ENCODE assay signal across 13 mouse cellular contexts in the genomic region with DNA sequence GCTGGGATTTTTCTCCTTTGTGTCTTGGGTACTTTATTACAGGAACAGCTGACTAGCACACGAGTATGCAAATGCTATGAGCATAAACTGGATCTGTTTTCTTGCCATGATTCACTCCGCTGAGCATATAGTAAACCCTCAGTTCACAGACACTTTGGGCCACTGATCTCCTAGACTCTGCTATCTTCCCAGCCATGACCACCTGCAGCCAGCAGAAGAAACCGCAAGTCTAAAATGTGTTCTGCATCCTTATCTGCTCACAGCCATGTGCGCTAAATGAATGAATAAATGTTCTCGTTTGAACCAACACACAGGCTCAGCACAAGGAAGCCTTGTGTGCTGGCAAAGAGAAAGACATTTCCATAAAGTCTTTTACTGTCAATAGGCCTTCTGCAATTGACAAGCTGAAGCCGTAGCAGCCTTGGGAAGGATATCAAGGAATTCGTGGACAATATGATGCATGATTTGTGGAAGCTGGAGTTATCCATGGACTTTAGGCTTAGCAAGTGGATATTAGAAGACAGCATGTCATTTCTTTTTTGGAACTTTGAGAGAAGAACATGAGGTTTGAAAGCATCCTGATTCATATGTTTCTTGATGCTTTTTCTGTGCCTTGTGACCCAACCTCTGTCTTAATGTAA.
A peak's percentile ranks its signal among the peaks of the same experiment; 100 is the strongest.
DNase-seq lines count a peak whose midpoint lies in the region; ATAC-seq lines count a peak whose summit lies in the region.
"Had no signal": no experiment of that assay in that cellular context is flagged by ENCODE, and none has a peak within 500 bp of the region (broad histone marks: within the 10 kb centered on the region; RNA-seq: fewer than 3 reads in every experiment).

No protein-coding gene starts in this region.

- 80% methylated on average over 7 of the region's 7 CpGs for WGBS in heart, embryonic 10.5 days
- 61% methylated on average over 7 of the region's 7 CpGs for WGBS in midbrain, embryonic 15.5 days
- WGBS in midbrain, embryonic 10.5 days: 90% methylated on average over 7 of the region's 7 CpGs
- WGBS in forebrain, embryonic 16.5 days: 51% methylated on average over 7 of the region's 7 CpGs

- 0 out of 2 replicates have a peak, but pooled peaks have one; percentile 16 for ATAC-seq in midbrain, embryonic 15.5 days (replicated peaks)
- peak; percentile 24; the same call in 1 of the 2 replicates for ATAC-seq in forebrain, embryonic 16.5 days
- ATAC-seq in megakaryocyte-erythroid progenitor cell, adult 5-6 weeks (replicated peaks; ENCODE audit: low FRiP score, low TSS enrichment, poor library complexity, severe bottlenecking): peak; percentile 99

- no peak overlapping the region for H3K4me3 ChIP-seq in heart, embryonic 10.5 days
- no peak overlapping the region for H3K4me3 ChIP-seq in midbrain, embryonic 15.5 days
- H3K4me3 ChIP-seq in midbrain, embryonic 10.5 days: no peak overlapping the region
- no peak overlapping the region for H3K4me3 ChIP-seq in forebrain, embryonic 16.5 days (replicated peaks; ENCODE audit: low read length)
- H3K4me3 ChIP-seq: lung, embryonic 15.5 days had no signal

- H3K9ac ChIP-seq in midbrain, embryonic 15.5 days: no peak overlapping the region
- no peak overlapping the region for H3K9ac ChIP-seq in forebrain, embryonic 16.5 days (replicated peaks; ENCODE audit: low read depth, low read length)
- H3K9ac ChIP-seq: lung, embryonic 15.5 days had no signal

- no peaks in the 10 kb centered on the region for H3K9me3 ChIP-seq in heart, embryonic 10.5 days
- H3K9me3 ChIP-seq in midbrain, embryonic 15.5 days: no peaks in the 10 kb centered on the region
- no peaks in the 10 kb centered on the region for H3K9me3 ChIP-seq in midbrain, embryonic 10.5 days (replicated peaks)
- no peaks in the 10 kb centered on the region for H3K9me3 ChIP-seq in forebrain, embryonic 16.5 days (ENCODE audit: control insufficient read depth, low read length)
- H3K9me3 ChIP-seq: lung, embryonic 15.5 days had no signal

- DNase-seq in heart, embryonic 10.5 days (ENCODE audit: low spot score): no peak
- no peak for DNase-seq in heart, postnatal 36 days
- DNase-seq in midbrain, embryonic 10.5 days (ENCODE audit: low spot score): no peak
- no peak for DNase-seq in adrenal gland, postnatal 36 days
- no peak for DNase-seq in embryo, embryonic 10.5 days (ENCODE audit: low spot score)
- DNase-seq: embryo, embryonic 11 days; kidney, adult 8-10 months; right cerebral cortex, postnatal 14 days; thymus, postnatal 14 days had no signal

- no peaks in the 10 kb centered on the region for H3K36me3 ChIP-seq in heart, embryonic 10.5 days
- H3K36me3 ChIP-seq in midbrain, embryonic 15.5 days (replicated peaks): no peaks in the 10 kb centered on the region
- H3K36me3 ChIP-seq in midbrain, embryonic 10.5 days: no peaks in the 10 kb centered on the region
- H3K36me3 ChIP-seq in forebrain, embryonic 16.5 days (ENCODE audit: control insufficient read depth, insufficient read depth): no peaks in the 10 kb centered on the region
- H3K36me3 ChIP-seq: lung, embryonic 15.5 days had no signal

- peaks cover 37% of the 10 kb centered on the region for H3K4me1 ChIP-seq in heart, embryonic 10.5 days
- H3K4me1 ChIP-seq in midbrain, embryonic 15.5 days: peaks cover 18% of the 10 kb centered on the region
- H3K4me1 ChIP-seq in midbrain, embryonic 10.5 days: peaks cover 15% of the 10 kb centered on the region
- H3K4me1 ChIP-seq in forebrain, embryonic 16.5 days (replicated peaks; ENCODE audit: control insufficient read depth, insufficient read depth, low read length): peaks cover 23% of the 10 kb centered on the region

- intact Hi-C loops in heart, postnatal 36 days (cut with DNase I): no loop called here

- H3K27ac ChIP-seq in heart, embryonic 10.5 days: peak overlapping the region; percentile 72
- no peak overlapping the region for H3K27ac ChIP-seq in midbrain, embryonic 15.5 days
- H3K27ac ChIP-seq in midbrain, embryonic 10.5 days (replicated peaks): no peak overlapping the region; the same call in 1 of the 2 replicates
- H3K27ac ChIP-seq in forebrain, embryonic 16.5 days (ENCODE audit: low read length): no peak overlapping the region

- H3K27me3 ChIP-seq in heart, embryonic 10.5 days (ENCODE audit: insufficient read depth, poor library complexity, severe bottlenecking): no peaks in the 10 kb centered on the region
- no peaks in the 10 kb centered on the region for H3K27me3 ChIP-seq in midbrain, embryonic 15.5 days (replicated peaks)
- H3K27me3 ChIP-seq in midbrain, embryonic 10.5 days (ENCODE audit: low read depth, poor library complexity, severe bottlenecking): no peaks in the 10 kb centered on the region
- H3K27me3 ChIP-seq in forebrain, embryonic 16.5 days (replicated peaks; ENCODE audit: control insufficient read depth, insufficient read depth, low read length): no peaks in the 10 kb centered on the region
- H3K27me3 ChIP-seq: lung, embryonic 15.5 days had no signal

- H3K4me2 ChIP-seq in midbrain, embryonic 15.5 days: no peak overlapping the region
- H3K4me2 ChIP-seq in forebrain, embryonic 16.5 days (ENCODE audit: low read length): no peak overlapping the region
- H3K4me2 ChIP-seq: lung, embryonic 15.5 days had no signal

Comparison
In these comparisons a context has a peak if more than half of its experiments do, and no peak if none do; other contexts are left out.
1. ATAC-seq: peak in every context shown above with its lines; median percentile 99 in megakaryocyte-erythroid progenitor cell, adult 5-6 weeks; 24 in forebrain, embryonic 16.5 days; 16 in midbrain, embryonic 15.5 days.